In genomic region chr9:91373811-91374575, GRCm38 (mm10) we compare ENCODE assay signal across 20 mouse cellular contexts. TPM values are rescaled to one million over a fixed set of nuclear protein-coding genes. Genes with fewer than 3 reads are reported as not detected.
DNase-seq lines count a peak whose midpoint lies in the region; ATAC-seq lines count a peak whose summit lies in the region.
"Had no signal": no experiment of that assay in that cellular context is flagged by ENCODE, and none has a peak within 500 bp of the region (broad histone marks: within the 10 kb centered on the region; RNA-seq: fewer than 3 reads in every experiment).

No protein-coding gene starts in this region.

- no peak overlapping the region for H3K27ac ChIP-seq in midbrain, embryonic 10.5 days (replicated peaks)
- no peak overlapping the region for H3K27ac ChIP-seq in midbrain, embryonic 11.5 days (ENCODE audit: low read depth, low read length)
- 0 out of 2 replicates have a peak overlapping the region, but pooled peaks have one; percentile 29 for H3K27ac ChIP-seq in midbrain, embryonic 15.5 days
- H3K27ac ChIP-seq: heart, embryonic 15.5 days; stomach, embryonic 15.5 days had no signal

- DNase-seq in cerebellum, adult 9-11 months: peak; percentile 40
- peak; percentile 12 for DNase-seq in midbrain, embryonic 10.5 days (ENCODE audit: low spot score)
- DNase-seq in midbrain, embryonic 11.5 days (ENCODE audit: low spot score, missing footprints): no peak
- DNase-seq in layer of hippocampus, adult 18-20 months (ENCODE audit: low spot score in 2 of 2): no peak
- DNase-seq in embryo, embryonic 10 days (ENCODE audit: low spot score): no peak
- DNase-seq: adrenal gland, postnatal 36 days; lung, adult 18-20 months; lung, postnatal 4 days; spleen, adult 18-20 months; thymus, postnatal 14 days had no signal

- no peaks in the 10 kb centered on the region for H3K9me3 ChIP-seq in midbrain, embryonic 10.5 days (replicated peaks)
- no peaks in the 10 kb centered on the region for H3K9me3 ChIP-seq in midbrain, embryonic 11.5 days (ENCODE audit: control insufficient read depth, low read length)
- H3K9me3 ChIP-seq in midbrain, embryonic 15.5 days: no peaks in the 10 kb centered on the region
- H3K9me3 ChIP-seq: heart, embryonic 15.5 days; stomach, embryonic 15.5 days had no signal

- no peak overlapping the region for H3K9ac ChIP-seq in midbrain, embryonic 11.5 days (ENCODE audit: low read length)
- no peak overlapping the region for H3K9ac ChIP-seq in midbrain, embryonic 15.5 days
- H3K9ac ChIP-seq: heart, embryonic 15.5 days; stomach, embryonic 15.5 days had no signal

- H3K36me3 ChIP-seq in midbrain, embryonic 10.5 days: no peaks in the 10 kb centered on the region
- no peaks in the 10 kb centered on the region for H3K36me3 ChIP-seq in midbrain, embryonic 11.5 days (ENCODE audit: control insufficient read depth, insufficient read depth, low read length)
- no peaks in the 10 kb centered on the region for H3K36me3 ChIP-seq in midbrain, embryonic 15.5 days (replicated peaks)
- H3K36me3 ChIP-seq: heart, embryonic 15.5 days; stomach, embryonic 15.5 days had no signal

- no peak overlapping the region for H3K4me3 ChIP-seq in midbrain, embryonic 10.5 days
- H3K4me3 ChIP-seq in midbrain, embryonic 11.5 days (ENCODE audit: low read depth, low read length): no peak overlapping the region
- no peak overlapping the region for H3K4me3 ChIP-seq in midbrain, embryonic 15.5 days
- H3K4me3 ChIP-seq: erythroblast, embryonic 14.5 days; heart, embryonic 15.5 days; stomach, embryonic 15.5 days had no signal

- no peak for ATAC-seq in cerebellum, adult (ENCODE audit: insufficient number of reproducible peaks, low FRiP score, low TSS enrichment)
- ATAC-seq in midbrain, embryonic 11.5 days (ENCODE audit: low FRiP score): no peak
- no peak for ATAC-seq in midbrain, embryonic 15.5 days (replicated peaks)
- ATAC-seq: inflammation-experienced regulatory T-cells, adult 6 months; Patski had no signal

- H3K4me2 ChIP-seq in midbrain, embryonic 11.5 days: no peak overlapping the region
- peak overlapping the region; percentile 19 for H3K4me2 ChIP-seq in midbrain, embryonic 15.5 days
- H3K4me2 ChIP-seq: heart, embryonic 15.5 days; stomach, embryonic 15.5 days had no signal

- 19% methylated on average over 3 of the region's 3 CpGs for WGBS in midbrain, embryonic 10.5 days
- 16% methylated on average over 3 of the region's 3 CpGs for WGBS in midbrain, embryonic 11.5 days
- 38% methylated on average over 3 of the region's 3 CpGs for WGBS in midbrain, embryonic 15.5 days

- H3K27me3 ChIP-seq in midbrain, embryonic 10.5 days (ENCODE audit: low read depth, poor library complexity, severe bottlenecking): peaks cover 100% of the 10 kb centered on the region
- H3K27me3 ChIP-seq in midbrain, embryonic 11.5 days (ENCODE audit: control insufficient read depth, insufficient read depth, low read length): peaks cover 94% of the 10 kb centered on the region
- peaks cover 79% of the 10 kb centered on the region for H3K27me3 ChIP-seq in midbrain, embryonic 15.5 days (replicated peaks)

- peaks cover 68% of the 10 kb centered on the region for H3K4me1 ChIP-seq in midbrain, embryonic 10.5 days
- H3K4me1 ChIP-seq in midbrain, embryonic 11.5 days (ENCODE audit: control insufficient read depth, insufficient read depth, low read length): peaks cover 6% of the 10 kb centered on the region
- peaks cover 7% of the 10 kb centered on the region for H3K4me1 ChIP-seq in midbrain, embryonic 15.5 days
- H3K4me1 ChIP-seq: stomach, embryonic 15.5 days had no signal

RNA-seq across cellular contexts. Expression of gene Zic1, which starts 8.4 kb away (rescaled TPM):
- polyA plus RNA-seq in midbrain, embryonic 10.5 days (2016; fragmentation: Nextera tagmentation; extraction: Ambion mirVana): 6.5 and 6.6 TPM in 2 replicates
- polyA plus RNA-seq in midbrain, embryonic 11.5 days (2014; fragmentation: Nextera tagmentation; extraction: Ambion mirVana): 13.7 and 14.8 TPM in 2 replicates
- 10.0 and 11.6 TPM in 2 replicates for polyA plus RNA-seq in midbrain, embryonic 15.5 days (2015; fragmentation: Nextera tagmentation; extraction: Ambion mirVana)
- 10 to 100 TPM; 10.1 to 10.3 TPM for total RNA-seq in layer of hippocampus, adult 18-20 months (2021)
- total RNA-seq: adrenal gland, postnatal 36 days; granulocyte monocyte progenitor cell, adult 5-6 weeks; monocyte, adult 5-6 weeks had no signal
- polyA plus RNA-seq: erythroblast, embryonic 14.5 days; inflammation-experienced regulatory T-cells, adult 6 months; kidney, embryonic 16.5 days; Patski had no signal

RNA-seq across cellular contexts. Expression of gene Zic4, which starts 11.8 kb away (rescaled TPM):
- 25.1 and 33.5 TPM in 2 replicates for polyA plus RNA-seq in midbrain, embryonic 10.5 days (2016; fragmentation: Nextera tagmentation; extraction: Ambion mirVana)
- 41.7 and 42.5 TPM in 2 replicates for polyA plus RNA-seq in midbrain, embryonic 11.5 days (2014; fragmentation: Nextera tagmentation; extraction: Ambion mirVana)
- 53.1 and 59.1 TPM in 2 replicates for polyA plus RNA-seq in midbrain, embryonic 15.5 days (2015; fragmentation: Nextera tagmentation; extraction: Ambion mirVana)
- 1 to 10 TPM; 1.4 to 4.1 TPM for total RNA-seq in layer of hippocampus, adult 18-20 months (2021)
- total RNA-seq: adrenal gland, postnatal 36 days; granulocyte monocyte progenitor cell, adult 5-6 weeks; monocyte, adult 5-6 weeks had no signal
- polyA plus RNA-seq: heart, embryonic 15.5 days; inflammation-experienced regulatory T-cells, adult 6 months; kidney, embryonic 16.5 days; Patski had no signal

Comparison
In these comparisons a context has a peak if more than half of its experiments do, and no peak if none do; other contexts are left out.
1. DNase-seq: peak in cerebellum, adult 9-11 months (single experiment) and midbrain, embryonic 10.5 days (single experiment); none in midbrain, embryonic 11.5 days (single experiment), layer of hippocampus, adult 18-20 months (0 of 2) and embryo, embryonic 10 days (single experiment).